Mouse (Mus musculus) hindbrain, embryonic 16.5 days (tissue): Measurements from ENCODE around the gene Uvrag. TPM values are rescaled to one million over a fixed set of nuclear protein-coding genes. Genes with fewer than 3 reads are reported as not detected.

ENCODE experiments used
- ATAC-seq: fragments of 200-750 bp; cut with Nextera tagmentation; 2 replicates; pipeline ENCODE4 v1.8.0; 2017; ENCODE audit warnings: moderate TSS enrichment, moderate library complexity
- H3K27ac ChIP-seq: fragments of 300-500 bp; sonication (generic); 2 replicates; pipeline ENCODE4 v1.5.1; 2014; ENCODE audit warnings: low read depth, mild to moderate bottlenecking, control low read depth, low read length, moderate library complexity
- H3K27me3 ChIP-seq: fragments of 300-500 bp; sonication (generic); replicated peaks from 2 replicates; pipeline ENCODE4 v1.6.1; 2014; ENCODE audit warnings: low read length; ENCODE audit not compliant: control insufficient read depth, insufficient read depth
- H3K36me3 ChIP-seq: fragments of 300-500 bp; sonication (generic); 2 replicates; pipeline ENCODE4 v1.6.1; 2014; ENCODE audit warnings: mild to moderate bottlenecking, low read length, moderate library complexity, mixed read lengths; ENCODE audit not compliant: control insufficient read depth, insufficient read depth
- H3K4me1 ChIP-seq: fragments of 300-500 bp; sonication (generic); 2 replicates; pipeline ENCODE4 v1.6.1; 2014; ENCODE audit warnings: low read depth, low read length; ENCODE audit not compliant: control insufficient read depth, insufficient read depth
- H3K4me2 ChIP-seq: fragments of 300-500 bp; sonication (generic); 2 replicates; pipeline ENCODE4 v1.6.1; 2014; ENCODE audit warnings: mild to moderate bottlenecking, low read length, control low read depth, moderate library complexity
- H3K4me3 ChIP-seq: fragments of 300-500 bp; sonication (generic); 2 replicates; pipeline ENCODE4 v1.5.1; 2014; ENCODE audit warnings: mild to moderate bottlenecking, low read length, control low read depth, moderate library complexity
- H3K9ac ChIP-seq: fragments of 300-500 bp; sonication (generic); 2 replicates; pipeline ENCODE4 v1.6.1; 2014; ENCODE audit warnings: low read depth, mild to moderate bottlenecking, control low read depth, low read length, moderate library complexity
- H3K9me3 ChIP-seq: fragments of 300-500 bp; sonication (generic); 2 replicates; pipeline ENCODE4 v1.6.1; 2014; ENCODE audit warnings: mild to moderate bottlenecking, low read length, moderate library complexity; ENCODE audit not compliant: control insufficient read depth
- WGBS: fragments of 180-500 bp; shearing (Covaris S2); extraction: QIAGEN DNeasy Blood & Tissue Kit; methylation state at CpG from one replicate; pipeline ENCODE4 v1.1.7; 2014; 5-methylcytosine and 5-hydroxymethylcytosine counted together
- polyA plus RNA-seq: library from polyadenylated mRNA; unstranded; fragments of >200 nt; fragmentation: Nextera tagmentation; extraction: Ambion mirVana; gene quantifications from 2 replicates; pipeline ENCODE4 v1.2.1, GENCODE M21; 2015

The Uvrag gene
- polyA plus RNA-seq, 1 experiment from 2014 or later = 14.4 TPM

GRCm38 (mm10) chr7:98874411-98874951 lies 266.5 kb downstream of the Uvrag start:
- WGBS = 54% methylated on average over 6 of the region's 6 CpGs

GRCm38 (mm10) chr7:98873316-98873715 lies 267.6 kb downstream of the Uvrag start:
- WGBS = 83% methylated on average over 12 of the region's 12 CpGs
- no peak overlapping the region for H3K9ac ChIP-seq
- H3K27ac ChIP-seq = no peak overlapping the region
- H3K27me3 ChIP-seq = 0 out of 2 replicates have a peak, but pooled peaks cover 2% of the 10 kb centered on the region
- H3K4me3 ChIP-seq = no peak overlapping the region
- peaks cover 14% of the 10 kb centered on the region for H3K4me1 ChIP-seq
- ATAC-seq = no peak
- no peaks in the 10 kb centered on the region for H3K36me3 ChIP-seq
- no peaks in the 10 kb centered on the region for H3K9me3 ChIP-seq
- no peak overlapping the region for H3K4me2 ChIP-seq

More at GRCm38 (mm10) chr7:98874411-98874951, 266.5 kb downstream of the Uvrag start:
- no peak for ATAC-seq
- Histone ChIP-seq H3K4me2 (no peak overlapping the region), H3K4me1 (peaks cover 14% of the 10 kb centered on the region), H3K36me3 (no peaks in the 10 kb centered on the region), H3K9me3 (no peaks in the 10 kb centered on the region), H3K9ac (no peak overlapping the region), H3K27ac (no peak overlapping the region), H3K27me3 (0 out of 2 replicates have a peak, but pooled peaks cover 2% of the 10 kb centered on the region), H3K4me3 (no peak overlapping the region)

GRCm38 (mm10) chr7:98871882-98872281 lies 269.1 kb downstream of the Uvrag start:
- 70% methylated on average over 12 of the region's 12 CpGs for WGBS
- no peak overlapping the region for H3K27ac ChIP-seq
- no peak overlapping the region for H3K4me2 ChIP-seq
- H3K27me3 ChIP-seq = 0 out of 2 replicates have a peak, but pooled peaks cover 2% of the 10 kb centered on the region
- H3K4me1 ChIP-seq = peaks cover 21% of the 10 kb centered on the region
- H3K4me3 ChIP-seq = no peak overlapping the region
- no peak overlapping the region for H3K9ac ChIP-seq
- H3K36me3 ChIP-seq = no peaks in the 10 kb centered on the region
- no peak for ATAC-seq
- no peaks in the 10 kb centered on the region for H3K9me3 ChIP-seq

DNA sequence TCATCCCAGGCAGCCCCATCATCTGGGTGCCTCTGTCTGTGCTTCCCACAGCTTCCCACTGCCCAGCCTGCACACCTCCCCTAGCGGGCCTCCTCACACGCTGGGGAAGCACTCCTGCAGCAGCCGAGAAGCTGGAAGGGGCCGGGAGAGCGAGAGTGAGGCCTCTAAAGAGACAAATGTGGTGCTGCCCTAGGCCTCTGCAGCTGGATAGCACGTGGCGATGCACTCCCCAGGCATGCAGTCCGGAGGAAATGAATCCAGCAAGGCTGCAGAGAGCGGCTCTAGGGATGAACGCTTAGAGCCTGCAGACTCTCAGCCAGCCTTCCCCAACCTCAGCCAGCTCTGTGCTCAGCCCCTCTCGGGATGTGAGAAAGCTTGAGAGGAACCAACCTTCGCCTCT lies 270.1 kb downstream of the Uvrag start:
- no peaks in the 10 kb centered on the region for H3K9me3 ChIP-seq
- no peaks in the 10 kb centered on the region for H3K36me3 ChIP-seq
- no peak overlapping the region for H3K4me3 ChIP-seq
- peaks cover 18% of the 10 kb centered on the region for H3K4me1 ChIP-seq
- H3K27me3 ChIP-seq = 0 out of 2 replicates have a peak, but pooled peaks cover 2% of the 10 kb centered on the region
- no peak overlapping the region for H3K4me2 ChIP-seq
- ATAC-seq = no peak
- H3K27ac ChIP-seq = peak overlapping the region; percentile 13; the same call in 1 of the 2 replicates
- 21% methylated on average over 12 of the region's 12 CpGs for WGBS
- peak overlapping the region; percentile 41 for H3K9ac ChIP-seq

DNA sequence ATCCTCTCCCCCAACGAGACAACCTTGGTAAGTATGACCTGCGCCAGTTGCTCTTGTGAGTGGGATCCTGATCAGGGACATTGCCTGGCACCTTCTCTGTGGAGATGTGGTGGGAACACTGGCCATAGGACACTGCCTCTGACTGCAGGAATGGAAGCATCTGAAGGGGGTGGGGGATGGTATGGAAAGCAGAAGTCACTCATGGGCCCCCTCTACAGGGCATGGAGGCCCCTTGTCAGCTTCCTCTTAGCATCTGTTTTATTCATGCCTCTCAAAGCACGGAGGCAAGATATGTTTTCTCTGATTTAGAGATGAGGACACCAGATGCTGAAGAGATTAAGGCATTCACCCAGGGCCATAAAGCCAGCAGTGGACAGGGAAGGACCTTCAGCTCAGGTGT lies 271.9 kb downstream of the Uvrag start:
- 0 out of 2 replicates have a peak, but pooled peaks cover 2% of the 10 kb centered on the region for H3K27me3 ChIP-seq
- no peak for ATAC-seq
- peaks cover 11% of the 10 kb centered on the region for H3K4me1 ChIP-seq
- H3K9ac ChIP-seq = no peak overlapping the region
- H3K4me3 ChIP-seq = no peak overlapping the region
- H3K36me3 ChIP-seq = no peaks in the 10 kb centered on the region
- WGBS = 64% methylated on average over 3 of the region's 3 CpGs
- no peak overlapping the region for H3K27ac ChIP-seq
- no peak overlapping the region for H3K4me2 ChIP-seq
- H3K9me3 ChIP-seq = no peaks in the 10 kb centered on the region

- no peaks in the 10 kb centered on the region for H3K36me3 ChIP-seq
- H3K9ac ChIP-seq = no peak overlapping the region
- peaks cover 13% of the 10 kb centered on the region for H3K4me1 ChIP-seq
- no peak overlapping the region for H3K4me2 ChIP-seq
- no peak overlapping the region for H3K4me3 ChIP-seq
- no peaks in the 10 kb centered on the region for H3K27me3 ChIP-seq
- H3K27ac ChIP-seq = no peak overlapping the region
- 90% methylated on average over 2 of the region's 2 CpGs for WGBS
- no peak for ATAC-seq
- H3K9me3 ChIP-seq = no peaks in the 10 kb centered on the region
Measured at GRCm38 (mm10) chr7:98867794-98868150, 273.2 kb downstream of the Uvrag start.

GRCm38 (mm10) chr7:98867053-98867793 lies 273.7 kb downstream of the Uvrag start:
- H3K27ac ChIP-seq = 0 out of 2 replicates have a peak overlapping the region, but pooled peaks have one; percentile 12
- no peaks in the 10 kb centered on the region for H3K36me3 ChIP-seq
- no peak overlapping the region for H3K4me3 ChIP-seq
- ATAC-seq = 0 out of 2 replicates have a peak, but pooled peaks have one; percentile 13
- H3K9ac ChIP-seq = peak overlapping the region; percentile 5; the same call in 1 of the 2 replicates
- WGBS = 28% methylated on average over 12 of the region's 12 CpGs
- no peaks in the 10 kb centered on the region for H3K9me3 ChIP-seq
- no peaks in the 10 kb centered on the region for H3K27me3 ChIP-seq
- H3K4me1 ChIP-seq = peaks cover 13% of the 10 kb centered on the region
- no peak overlapping the region for H3K4me2 ChIP-seq

DNA sequence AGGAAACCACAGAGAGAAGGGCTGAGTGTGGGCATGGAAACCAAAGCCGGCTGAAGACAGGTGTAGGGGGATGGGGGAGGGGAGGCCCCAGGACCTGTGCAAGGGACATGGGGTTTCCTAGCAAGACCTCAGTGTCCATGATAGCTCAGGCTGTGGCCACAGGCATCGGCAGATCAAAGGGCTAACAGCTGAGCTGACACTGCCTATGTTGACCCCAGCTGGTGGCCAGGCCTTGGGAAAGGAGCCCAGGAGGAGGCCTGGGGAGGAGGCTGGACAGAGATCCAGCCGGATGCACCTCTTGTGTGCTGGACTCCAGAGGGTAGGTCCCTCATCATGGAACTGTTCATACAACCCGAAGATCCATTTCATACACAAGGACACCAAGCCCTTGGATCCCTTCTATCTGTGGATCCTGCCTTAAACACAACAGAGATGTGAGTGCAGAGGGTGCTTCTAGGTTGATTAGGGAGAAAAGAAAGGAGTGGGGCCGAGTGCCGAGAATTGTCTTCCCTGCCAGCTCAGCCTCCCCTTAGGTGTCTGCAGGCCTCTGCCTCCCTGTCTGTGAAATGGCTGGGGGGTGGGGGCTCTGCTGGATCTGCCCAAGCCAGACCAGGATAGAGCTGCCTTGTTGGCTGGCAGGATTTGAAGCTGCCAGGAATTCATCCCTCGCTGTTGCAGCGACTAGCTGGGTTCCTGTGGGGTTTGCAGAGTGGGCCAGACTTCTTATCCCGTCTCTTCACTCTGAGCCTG lies 276.8 kb downstream of the Uvrag start:
- H3K4me2 ChIP-seq = no peak overlapping the region
- WGBS = 41% methylated on average over 9 of the region's 9 CpGs
- H3K9ac ChIP-seq = no peak overlapping the region
- H3K27ac ChIP-seq = no peak overlapping the region
- H3K27me3 ChIP-seq = no peaks in the 10 kb centered on the region
- H3K36me3 ChIP-seq = no peaks in the 10 kb centered on the region
- ATAC-seq = no peak
- peaks cover 9% of the 10 kb centered on the region for H3K4me1 ChIP-seq
- H3K4me3 ChIP-seq = no peak overlapping the region
- H3K9me3 ChIP-seq = no peaks in the 10 kb centered on the region

DNA sequence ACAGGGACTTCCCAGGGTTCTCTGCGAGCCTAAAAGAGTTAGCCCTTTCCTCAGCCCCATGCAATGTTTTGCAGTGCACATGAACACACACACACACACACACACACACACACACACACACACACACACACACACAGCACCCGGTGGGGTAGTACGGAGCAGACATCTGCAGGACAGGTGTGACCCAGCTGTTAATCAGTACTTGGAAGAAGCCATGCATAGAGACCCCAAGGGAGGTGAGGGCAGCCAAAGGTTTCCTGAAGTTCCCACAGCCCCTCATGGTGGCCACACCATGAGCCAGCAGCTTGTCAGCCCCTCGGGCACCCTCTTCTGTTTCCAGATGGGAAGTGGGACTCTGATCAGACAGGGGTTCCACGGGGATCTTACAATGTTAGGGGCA lies 277.9 kb downstream of the Uvrag start:
- WGBS = 57% methylated on average over 4 of the region's 5 CpGs
- H3K4me1 ChIP-seq = peaks cover 9% of the 10 kb centered on the region
- H3K4me2 ChIP-seq = no peak overlapping the region
- no peaks in the 10 kb centered on the region for H3K36me3 ChIP-seq
- no peaks in the 10 kb centered on the region for H3K27me3 ChIP-seq
- H3K27ac ChIP-seq = no peak overlapping the region
- ATAC-seq = no peak
- no peak overlapping the region for H3K4me3 ChIP-seq
- no peaks in the 10 kb centered on the region for H3K9me3 ChIP-seq
- H3K9ac ChIP-seq = no peak overlapping the region
